Mouse (Mus musculus) liver, embryonic 16.5 days (tissue): ENCODE measurements around the gene Slc35f6. TPM values are rescaled to one million over a fixed set of nuclear protein-coding genes. Genes with fewer than 3 reads are reported as not detected.

Experiments used
- ATAC-seq: fragments of 200-750 bp; cut with Nextera tagmentation; 2 replicates; pipeline ENCODE4 v1.8.0; 2017; ENCODE audit warnings: low read depth, mild to moderate bottlenecking, moderate number of reproducible peaks, moderate library complexity
- H3K27ac ChIP-seq: fragments of 300-500 bp; sonication (generic); 2 replicates; pipeline ENCODE4 v1.5.1; 2014; ENCODE audit warnings: mild to moderate bottlenecking, low read length
- H3K27me3 ChIP-seq: fragments of 300-500 bp; sonication (generic); 2 replicates; pipeline ENCODE4 v1.6.1; 2014; ENCODE audit warnings: low read depth, low read length, mixed read lengths; ENCODE audit not compliant: control insufficient read depth, insufficient read depth
- H3K36me3 ChIP-seq: fragments of 300-500 bp; sonication (generic); 2 replicates; pipeline ENCODE4 v1.6.1; 2014; ENCODE audit warnings: mild to moderate bottlenecking; ENCODE audit not compliant: control insufficient read depth, insufficient read depth
- H3K4me1 ChIP-seq: fragments of 300-500 bp; sonication (generic); 2 replicates; pipeline ENCODE4 v1.6.1; 2014; ENCODE audit warnings: low read depth, low read length, mixed read lengths; ENCODE audit not compliant: control insufficient read depth
- H3K4me2 ChIP-seq: fragments of 300-500 bp; sonication (generic); 2 replicates; pipeline ENCODE4 v1.6.1; 2014; ENCODE audit warnings: low read depth, low read length, mixed read lengths
- H3K4me3 ChIP-seq: fragments of 300-500 bp; sonication (generic); 2 replicates; pipeline ENCODE4 v1.5.1; 2014; ENCODE audit warnings: low read depth, mild to moderate bottlenecking, low read length
- H3K9ac ChIP-seq: fragments of 300-500 bp; sonication (generic); 2 replicates; pipeline ENCODE4 v1.6.1; 2014; ENCODE audit warnings: low read depth, low read length
- H3K9me3 ChIP-seq: fragments of 300-500 bp; sonication (generic); replicated peaks from 2 replicates; pipeline ENCODE4 v1.6.1; 2016; ENCODE audit warnings: low read length; ENCODE audit not compliant: control insufficient read depth
- WGBS: fragments of 180-500 bp; shearing (Covaris S2); extraction: QIAGEN DNeasy Blood & Tissue Kit; methylation state at CpG from one replicate; pipeline ENCODE4 v1.1.7; 2014; ENCODE audit not compliant: insufficient replicate concordance; 5-methylcytosine and 5-hydroxymethylcytosine counted together
- polyA plus RNA-seq: library from polyadenylated mRNA; unstranded; fragments of >200 nt; fragmentation: Nextera tagmentation; extraction: Ambion mirVana; gene quantifications from 2 replicates; pipeline ENCODE4 v1.2.1, GENCODE M21; 2015

The Slc35f6 gene
- polyA plus RNA-seq, 1 experiment from 2014 or later = 10.5 TPM

GRCm38 (mm10) chr5:30623380-30623779, 24.4 kb upstream of the Slc35f6 start:
- WGBS = 43% methylated on average over 2 of the region's 2 CpGs
- Histone ChIP-seq H3K27me3 (peaks cover 28% of the 10 kb centered on the region), H3K4me3 (no peak overlapping the region)

GRCm38 (mm10) chr5:30624311-30624710, 23.4 kb upstream of the Slc35f6 start:
- Histone ChIP-seq H3K4me3 (no peak overlapping the region), H3K9me3 (no peaks in the 10 kb centered on the region), H3K9ac (no peak overlapping the region), H3K4me1 (peaks cover 7% of the 10 kb centered on the region), H3K4me2 (no peak overlapping the region), H3K27ac (no peak overlapping the region), H3K27me3 (peaks cover 28% of the 10 kb centered on the region), H3K36me3 (no peaks in the 10 kb centered on the region)
- no peak for ATAC-seq
- 14% methylated on average over 1 of the region's 1 CpGs for WGBS

More at GRCm38 (mm10) chr5:30623380-30623779, 24.4 kb upstream of the Slc35f6 start:
- no peak for ATAC-seq
- H3K36me3 ChIP-seq = no peaks in the 10 kb centered on the region
- no peaks in the 10 kb centered on the region for H3K9me3 ChIP-seq
- peaks cover 7% of the 10 kb centered on the region for H3K4me1 ChIP-seq
- no peak overlapping the region for H3K27ac ChIP-seq
- H3K4me2 ChIP-seq = no peak overlapping the region
- no peak overlapping the region for H3K9ac ChIP-seq

GRCm38 (mm10) chr5:30624908-30625307, 22.8 kb upstream of the Slc35f6 start:
- 48% methylated on average over 4 of the region's 4 CpGs for WGBS

GRCm38 (mm10) chr5:30625379-30625778, 22.4 kb upstream of the Slc35f6 start:
- Histone ChIP-seq H3K4me3 (no peak overlapping the region), H3K9me3 (no peaks in the 10 kb centered on the region), H3K4me1 (peaks cover 7% of the 10 kb centered on the region), H3K27me3 (peaks cover 28% of the 10 kb centered on the region), H3K27ac (no peak overlapping the region), H3K36me3 (no peaks in the 10 kb centered on the region), H3K9ac (no peak overlapping the region), H3K4me2 (no peak overlapping the region)
- WGBS = 43% methylated on average over 3 of the region's 3 CpGs
- ATAC-seq = no peak

More at GRCm38 (mm10) chr5:30624908-30625307, 22.8 kb upstream of the Slc35f6 start:
- Histone ChIP-seq H3K4me2 (no peak overlapping the region), H3K27ac (no peak overlapping the region), H3K9me3 (no peaks in the 10 kb centered on the region), H3K9ac (no peak overlapping the region), H3K27me3 (peaks cover 28% of the 10 kb centered on the region), H3K4me1 (peaks cover 7% of the 10 kb centered on the region), H3K36me3 (no peaks in the 10 kb centered on the region), H3K4me3 (no peak overlapping the region)
- ATAC-seq = no peak

DNA sequence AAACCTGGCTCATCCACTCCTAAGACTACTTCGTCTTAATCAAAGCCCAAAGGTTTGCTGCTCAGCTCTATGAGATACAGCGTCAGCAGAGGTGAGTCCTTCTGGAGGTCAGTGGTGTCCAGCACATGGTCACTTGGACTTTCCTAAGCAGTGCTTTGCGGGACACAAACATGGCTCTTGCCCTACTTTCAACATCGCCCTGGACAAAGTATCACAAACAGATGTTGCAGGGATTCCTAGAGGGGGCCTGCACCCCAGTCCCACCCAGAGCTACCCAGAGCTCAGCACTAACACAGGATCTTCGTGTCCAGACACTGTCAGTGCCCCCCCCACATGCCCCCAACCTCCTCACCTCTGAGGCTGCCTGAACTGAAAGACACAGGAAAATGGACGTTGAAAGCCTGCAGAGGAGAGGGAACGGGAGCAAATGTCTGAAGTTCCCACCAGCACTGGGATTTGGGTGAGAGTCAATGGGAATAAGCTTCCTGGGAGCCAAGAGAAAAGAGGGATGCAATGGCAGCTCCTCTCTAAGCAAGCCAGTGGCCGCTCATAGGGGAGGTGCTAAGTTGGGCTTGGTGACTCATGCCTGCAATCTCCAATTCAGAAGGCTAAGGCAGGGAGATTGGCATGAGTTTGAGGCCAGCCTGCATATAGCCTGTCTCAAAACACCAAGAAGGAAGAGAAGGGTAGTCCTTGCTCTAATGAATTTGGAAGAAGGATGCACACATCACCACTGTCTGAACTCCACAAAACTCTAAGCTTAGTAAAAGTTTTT, 21.2 kb upstream of the Slc35f6 start:
- Histone ChIP-seq H3K9me3 (no peaks in the 10 kb centered on the region), H3K36me3 (no peaks in the 10 kb centered on the region), H3K27me3 (peaks cover 19% of the 10 kb centered on the region), H3K27ac (no peak overlapping the region), H3K9ac (no peak overlapping the region), H3K4me3 (no peak overlapping the region), H3K4me1 (peaks cover 7% of the 10 kb centered on the region), H3K4me2 (no peak overlapping the region)
- WGBS = 54% methylated on average over 8 of the region's 8 CpGs
- ATAC-seq = no peak

DNA sequence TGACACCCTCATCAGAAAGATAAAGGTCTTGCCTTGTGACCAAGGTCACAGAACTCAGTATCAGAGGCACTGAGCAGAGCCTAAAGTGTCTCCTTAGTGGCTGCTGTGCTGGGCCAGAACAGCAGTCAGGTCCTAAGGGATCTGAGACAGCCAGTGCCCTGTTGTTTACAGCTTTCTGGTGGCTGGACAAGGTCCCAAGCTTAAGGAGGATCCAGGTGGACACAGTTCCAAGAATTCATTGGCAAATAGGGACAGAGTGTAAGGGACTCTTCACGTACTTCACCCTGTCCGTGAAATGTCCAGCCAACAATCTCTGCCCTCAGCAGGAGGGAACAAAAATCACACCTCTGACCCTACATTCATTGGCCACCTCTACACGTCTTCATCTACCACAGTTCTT, 19.2 kb upstream of the Slc35f6 start:
- no peak overlapping the region for H3K4me3 ChIP-seq
- H3K36me3 ChIP-seq = no peaks in the 10 kb centered on the region
- WGBS = 53% methylated on average over 3 of the region's 3 CpGs
- no peak overlapping the region for H3K4me2 ChIP-seq
- H3K9ac ChIP-seq = no peak overlapping the region
- H3K27ac ChIP-seq = no peak overlapping the region
- H3K9me3 ChIP-seq = no peaks in the 10 kb centered on the region
- no peak for ATAC-seq
- H3K27me3 ChIP-seq = 0 out of 2 replicates have a peak, but pooled peaks cover 3% of the 10 kb centered on the region
- H3K4me1 ChIP-seq = no peaks in the 10 kb centered on the region

GRCm38 (mm10) chr5:30630401-30630800, 17.3 kb upstream of the Slc35f6 start:
- Histone ChIP-seq H3K27me3 (no peaks in the 10 kb centered on the region), H3K9me3 (no peaks in the 10 kb centered on the region), H3K4me3 (no peak overlapping the region), H3K4me2 (no peak overlapping the region), H3K9ac (no peak overlapping the region), H3K36me3 (no peaks in the 10 kb centered on the region), H3K27ac (no peak overlapping the region), H3K4me1 (no peaks in the 10 kb centered on the region)
- ATAC-seq = no peak
- 51% methylated on average over 6 of the region's 6 CpGs for WGBS

DNA sequence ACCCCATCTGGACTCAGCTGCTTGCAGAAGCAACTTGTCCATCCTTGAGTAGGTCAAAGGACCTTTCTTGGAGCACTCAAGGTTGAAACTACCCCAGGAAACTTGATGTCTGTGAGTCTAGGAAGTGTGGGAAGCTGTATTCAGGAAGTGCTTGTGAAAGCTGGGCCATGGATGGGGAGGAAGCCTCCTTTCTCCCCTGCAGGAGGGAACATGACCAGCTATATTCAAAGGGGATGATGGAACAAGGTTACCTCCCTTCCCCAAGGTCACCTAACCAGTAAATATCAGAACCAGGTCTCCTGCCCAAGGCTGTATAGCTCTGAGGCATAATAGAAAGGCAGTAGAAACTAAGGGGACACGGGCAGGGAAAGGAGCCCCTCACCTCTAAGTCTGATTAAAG, 15.6 kb upstream of the Slc35f6 start:
- Histone ChIP-seq H3K27me3 (no peaks in the 10 kb centered on the region), H3K9me3 (no peaks in the 10 kb centered on the region), H3K4me1 (no peaks in the 10 kb centered on the region), H3K27ac (no peak overlapping the region), H3K4me2 (no peak overlapping the region), H3K4me3 (no peak overlapping the region), H3K36me3 (no peaks in the 10 kb centered on the region), H3K9ac (no peak overlapping the region)
- no peak for ATAC-seq
- 43% methylated on average over 1 of the region's 1 CpGs for WGBS

DNA sequence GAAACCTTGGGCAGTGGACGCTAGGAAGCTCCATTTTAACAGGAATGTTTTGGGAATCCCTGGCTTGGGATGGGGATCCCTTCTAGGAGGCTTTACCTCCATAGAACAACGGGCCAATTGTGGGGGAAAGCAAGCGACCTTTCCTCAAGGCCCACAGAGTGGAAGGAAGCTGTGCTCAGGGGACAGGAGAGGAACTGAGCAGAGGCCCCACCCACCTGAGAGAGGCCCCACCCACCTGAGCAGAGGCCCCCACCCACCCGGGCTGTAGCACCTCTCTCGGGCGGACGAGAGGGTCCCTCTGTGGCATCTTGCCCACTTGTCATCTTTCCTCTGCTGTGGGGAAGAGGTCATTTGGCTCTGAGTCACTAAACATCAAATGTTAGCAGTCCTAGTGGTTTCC, 10.7 kb upstream of the Slc35f6 start:
- Histone ChIP-seq H3K4me3 (no peak overlapping the region), H3K4me1 (no peaks in the 10 kb centered on the region), H3K4me2 (no peak overlapping the region), H3K9ac (no peak overlapping the region), H3K27me3 (no peaks in the 10 kb centered on the region), H3K36me3 (no peaks in the 10 kb centered on the region), H3K9me3 (no peaks in the 10 kb centered on the region), H3K27ac (no peak overlapping the region)
- ATAC-seq = no peak
- 34% methylated on average over 7 of the region's 7 CpGs for WGBS
